Mouse (Mus musculus): ENCODE data around the gene Snx17.

DNA sequence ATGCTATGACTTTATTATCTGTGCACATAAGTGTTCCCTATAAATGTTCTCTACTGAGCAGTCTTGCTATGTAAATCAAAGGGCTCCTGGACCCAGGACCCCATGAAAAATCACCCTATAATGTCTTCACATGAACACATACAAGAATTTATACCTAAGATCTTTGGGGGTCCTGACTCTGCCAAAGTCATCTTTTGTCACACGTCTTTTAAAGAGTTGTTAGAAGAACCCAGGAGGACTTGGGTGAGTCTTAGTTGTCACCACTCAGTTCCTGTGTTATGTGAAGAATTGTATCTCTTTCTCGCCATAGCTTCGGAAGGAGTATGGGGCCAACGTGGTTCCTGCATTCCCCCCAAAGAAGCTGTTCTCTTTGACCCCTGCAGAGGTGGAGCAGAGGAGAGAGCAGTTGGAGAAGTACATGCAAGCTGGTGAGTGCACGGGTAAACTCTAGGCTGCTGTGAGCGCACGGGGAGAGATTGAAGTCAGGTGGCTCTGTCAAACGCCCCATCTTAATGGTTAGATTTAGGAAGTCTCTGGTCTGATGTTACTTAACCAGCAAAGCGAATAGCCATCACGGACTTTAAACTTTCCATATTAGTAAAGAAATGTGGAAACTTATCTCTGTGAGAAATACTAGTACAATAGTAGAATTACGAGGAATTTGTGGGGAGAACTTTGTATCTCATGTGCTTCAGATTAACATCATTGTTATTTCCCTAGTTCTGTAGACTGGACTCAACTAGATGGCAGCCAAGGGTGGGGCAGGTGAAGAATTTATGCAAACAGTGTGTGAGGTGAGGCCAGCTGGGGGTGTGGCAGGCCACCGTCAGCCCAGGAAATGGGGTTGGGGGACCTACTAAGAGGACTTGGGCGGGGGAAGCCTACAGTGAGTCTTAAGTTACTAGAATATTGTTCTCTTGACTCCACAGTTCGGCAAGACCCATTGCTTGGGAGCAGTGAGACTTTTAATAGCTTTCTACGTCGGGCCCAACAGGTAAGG, 1.8 kb downstream of the Snx17 start:
- TF ChIP-seq POLR2A (IDR thresholded peaks at IDR 0.05; ENCODE audit: insufficient read depth, low read length) (no peak), CTCF (IDR thresholded peaks at IDR 0.05; ENCODE audit: low read depth, low read length) (no peak), EP300 (IDR thresholded peaks at IDR 0.05; ENCODE audit: insufficient read depth, low read depth, low read length) (no peak)
